Mouse (Mus musculus): Measurements from ENCODE around the gene Gm20388. TPM values are rescaled to one million over a fixed set of nuclear protein-coding genes. Genes with fewer than 3 reads are reported as not detected.

The Gm20388 gene
- polyA plus RNA-seq, 1 experiment from 2014 or later = 5.3 TPM

DNA sequence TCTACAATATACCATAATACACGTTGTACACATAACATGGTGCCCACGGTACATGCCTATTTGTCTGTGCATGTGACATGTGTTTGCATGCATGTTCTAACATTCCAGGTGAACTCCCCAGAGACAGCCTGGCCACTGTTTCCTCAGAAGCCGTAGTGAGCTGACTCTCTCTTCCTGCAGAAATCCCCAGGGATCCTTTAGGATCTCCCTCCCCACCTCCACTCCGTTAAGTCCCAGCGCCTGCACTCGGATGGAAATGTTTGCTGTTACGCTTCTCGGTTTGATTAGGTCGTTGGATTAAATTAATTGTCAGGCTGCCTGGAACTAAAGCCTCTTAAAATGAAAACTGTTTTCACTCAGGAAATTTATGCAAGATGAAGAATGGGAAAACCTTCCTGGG is 4352.4 kb downstream of the Gm20388 start:
- Histone ChIP-seq H3K9ac (ENCODE audit: low read depth, low read length) (no peak overlapping the region), H3K9me3 (ENCODE audit: control insufficient read depth, low read length) (no peaks in the 10 kb centered on the region), H3K27ac (ENCODE audit: low read depth, low read length) (no peak overlapping the region), H3K36me3 (ENCODE audit: control insufficient read depth, insufficient read depth, low read length) (no peaks in the 10 kb centered on the region), H3K4me3 (ENCODE audit: low read depth, low read length) (no peak overlapping the region), H3K4me2 (no peak overlapping the region), H3K4me1 (replicated peaks; ENCODE audit: control insufficient read depth, insufficient read depth, low read length) (peaks cover 30% of the 10 kb centered on the region), H3K27me3 (replicated peaks; ENCODE audit: control insufficient read depth, insufficient read depth, low read length) (no peaks in the 10 kb centered on the region)
- DNase-seq (ENCODE audit: low spot score) (no peak), ATAC-seq (replicated peaks; ENCODE audit: low FRiP score) (no peak)
- WGBS = 84% methylated on average over 9 of the region's 9 CpGs

DNA sequence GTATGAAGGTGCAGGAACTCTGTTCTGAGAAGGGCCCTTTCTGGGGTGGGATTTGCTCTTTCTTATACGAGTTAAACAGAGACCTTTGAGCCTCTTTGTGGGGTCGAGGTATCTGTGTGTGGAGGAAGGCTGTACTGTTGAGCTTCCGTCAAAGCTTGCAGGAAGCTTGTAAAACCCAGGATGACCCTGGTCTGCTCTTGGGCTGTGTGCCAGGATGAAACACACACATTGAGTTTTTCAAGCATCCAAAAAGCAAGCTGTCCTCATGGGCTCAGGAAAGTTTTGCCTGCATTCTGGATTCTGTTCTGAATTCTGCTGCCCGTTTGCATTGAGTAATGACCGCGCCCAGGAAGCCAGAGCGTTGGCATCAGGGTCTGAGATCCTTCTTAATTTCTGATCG is 4353.4 kb downstream of the Gm20388 start:
- no peak overlapping the region for H3K4me2 ChIP-seq
- 80% methylated on average over 8 of the region's 8 CpGs for WGBS
- H3K4me3 ChIP-seq (ENCODE audit: low read depth, low read length) = no peak overlapping the region
- no peaks in the 10 kb centered on the region for H3K27me3 ChIP-seq (replicated peaks; ENCODE audit: control insufficient read depth, insufficient read depth, low read length)
- H3K36me3 ChIP-seq (ENCODE audit: control insufficient read depth, insufficient read depth, low read length) = no peaks in the 10 kb centered on the region
- ATAC-seq (replicated peaks; ENCODE audit: low FRiP score) = no peak
- no peak for DNase-seq (ENCODE audit: low spot score)
- no peaks in the 10 kb centered on the region for H3K9me3 ChIP-seq (ENCODE audit: control insufficient read depth, low read length)
- peaks cover 30% of the 10 kb centered on the region for H3K4me1 ChIP-seq (replicated peaks; ENCODE audit: control insufficient read depth, insufficient read depth, low read length)
- no peak overlapping the region for H3K27ac ChIP-seq (ENCODE audit: low read depth, low read length)
- H3K9ac ChIP-seq (ENCODE audit: low read depth, low read length) = no peak overlapping the region

DNA sequence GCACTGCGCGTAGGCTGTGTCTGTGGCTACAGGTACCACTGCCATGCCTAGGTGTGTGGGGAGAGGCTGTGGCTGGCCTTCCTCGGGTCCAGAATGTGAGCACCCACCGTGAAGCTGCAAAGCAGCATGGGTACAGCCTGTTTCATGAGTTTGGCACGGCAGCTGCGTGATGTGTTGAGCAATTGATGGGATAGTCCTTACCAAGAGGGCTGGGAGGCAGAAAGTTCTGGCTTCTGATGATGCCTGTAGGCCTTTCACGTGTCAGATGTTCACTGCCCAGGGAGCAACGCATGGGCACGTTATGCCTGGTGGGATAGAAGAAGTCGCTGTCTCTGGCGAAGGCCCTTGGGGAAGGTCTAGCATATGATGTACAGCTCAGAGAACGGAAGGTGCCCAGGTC is 4354.0 kb downstream of the Gm20388 start:
- WGBS = 86% methylated on average over 12 of the region's 12 CpGs
- ATAC-seq (replicated peaks; ENCODE audit: low FRiP score) = no peak
- Histone ChIP-seq H3K9me3 (ENCODE audit: control insufficient read depth, low read length) (no peaks in the 10 kb centered on the region), H3K27me3 (replicated peaks; ENCODE audit: control insufficient read depth, insufficient read depth, low read length) (no peaks in the 10 kb centered on the region), H3K4me3 (ENCODE audit: low read depth, low read length) (no peak overlapping the region), H3K4me1 (replicated peaks; ENCODE audit: control insufficient read depth, insufficient read depth, low read length) (peaks cover 27% of the 10 kb centered on the region), H3K4me2 (no peak overlapping the region), H3K9ac (ENCODE audit: low read depth, low read length) (no peak overlapping the region), H3K27ac (ENCODE audit: low read depth, low read length) (no peak overlapping the region), H3K36me3 (ENCODE audit: control insufficient read depth, insufficient read depth, low read length) (no peaks in the 10 kb centered on the region)
- DNase-seq (ENCODE audit: low spot score) = no peak

- Histone ChIP-seq H3K9me3 (ENCODE audit: control insufficient read depth, low read length) (no peaks in the 10 kb centered on the region), H3K4me2 (no peak overlapping the region), H3K27ac (ENCODE audit: low read depth, low read length) (no peak overlapping the region), H3K27me3 (replicated peaks; ENCODE audit: control insufficient read depth, insufficient read depth, low read length) (no peaks in the 10 kb centered on the region), H3K4me3 (ENCODE audit: low read depth, low read length) (no peak overlapping the region), H3K9ac (ENCODE audit: low read depth, low read length) (no peak overlapping the region), H3K4me1 (replicated peaks; ENCODE audit: control insufficient read depth, insufficient read depth, low read length) (peaks cover 24% of the 10 kb centered on the region), H3K36me3 (ENCODE audit: control insufficient read depth, insufficient read depth, low read length) (no peaks in the 10 kb centered on the region)
- ATAC-seq (replicated peaks; ENCODE audit: low FRiP score) (no peak), DNase-seq (ENCODE audit: low spot score) (no peak)
- 73% methylated on average over 2 of the region's 2 CpGs for WGBS
These were observed 4354.5 kb downstream of the Gm20388 start for GRCm38 (mm10) chr8:124265130-124265529.

- Histone ChIP-seq H3K27ac (ENCODE audit: low read depth, low read length) (no peak overlapping the region), H3K4me1 (replicated peaks; ENCODE audit: control insufficient read depth, insufficient read depth, low read length) (peaks cover 27% of the 10 kb centered on the region), H3K4me3 (ENCODE audit: low read depth, low read length) (no peak overlapping the region), H3K9me3 (ENCODE audit: control insufficient read depth, low read length) (no peaks in the 10 kb centered on the region), H3K4me2 (no peak overlapping the region), H3K9ac (ENCODE audit: low read depth, low read length) (no peak overlapping the region), H3K27me3 (replicated peaks; ENCODE audit: control insufficient read depth, insufficient read depth, low read length) (no peaks in the 10 kb centered on the region), H3K36me3 (ENCODE audit: control insufficient read depth, insufficient read depth, low read length) (no peaks in the 10 kb centered on the region)
- DNase-seq (ENCODE audit: low spot score) (no peak), ATAC-seq (replicated peaks; ENCODE audit: low FRiP score) (peak; percentile 83)
- WGBS = 60% methylated on average over 8 of the region's 8 CpGs
These were observed 4355.2 kb downstream of the Gm20388 start for GRCm38 (mm10) chr8:124265798-124266197.

DNA sequence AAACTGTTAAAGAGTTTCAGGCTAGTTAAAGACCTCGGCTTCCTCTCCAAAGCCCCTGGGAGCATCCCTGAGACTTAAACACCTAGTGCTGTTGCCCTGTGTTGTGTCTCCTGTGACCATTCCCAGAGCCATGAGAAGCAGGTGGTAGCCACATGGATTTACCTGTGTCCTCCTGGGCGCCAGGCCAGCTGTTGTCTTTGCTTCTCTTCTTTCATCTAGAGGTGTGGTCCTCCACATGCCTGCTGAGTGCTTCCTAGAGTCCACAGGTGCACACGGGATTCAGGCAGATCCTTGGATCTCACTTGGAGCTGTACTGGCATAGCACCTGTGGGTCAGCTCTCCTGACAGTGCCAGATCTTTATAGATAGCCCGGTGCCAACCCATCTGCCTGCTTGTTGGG is 4356.6 kb downstream of the Gm20388 start:
- DNase-seq (ENCODE audit: low spot score) = no peak
- Histone ChIP-seq H3K27me3 (replicated peaks; ENCODE audit: control insufficient read depth, insufficient read depth, low read length) (no peaks in the 10 kb centered on the region), H3K4me3 (ENCODE audit: low read depth, low read length) (no peak overlapping the region), H3K36me3 (ENCODE audit: control insufficient read depth, insufficient read depth, low read length) (no peaks in the 10 kb centered on the region), H3K27ac (ENCODE audit: low read depth, low read length) (no peak overlapping the region), H3K4me1 (replicated peaks; ENCODE audit: control insufficient read depth, insufficient read depth, low read length) (peaks cover 36% of the 10 kb centered on the region), H3K4me2 (no peak overlapping the region), H3K9ac (ENCODE audit: low read depth, low read length) (no peak overlapping the region), H3K9me3 (ENCODE audit: control insufficient read depth, low read length) (no peaks in the 10 kb centered on the region)
- WGBS = 83% methylated on average over 4 of the region's 4 CpGs
- ATAC-seq (replicated peaks; ENCODE audit: low FRiP score) = no peak

- H3K4me3 ChIP-seq (ENCODE audit: low read depth, low read length) = no peak overlapping the region
- DNase-seq (ENCODE audit: low spot score) (no peak), ATAC-seq (replicated peaks; ENCODE audit: low FRiP score) (no peak)
- peaks cover 1% of the 10 kb centered on the region; the same call in 1 of the 2 replicates for H3K36me3 ChIP-seq (ENCODE audit: control insufficient read depth, insufficient read depth, low read length)
- 80% methylated on average over 6 of the region's 6 CpGs for WGBS
- H3K9ac ChIP-seq (ENCODE audit: low read depth, low read length) = no peak overlapping the region
- no peaks in the 10 kb centered on the region for H3K27me3 ChIP-seq (replicated peaks; ENCODE audit: control insufficient read depth, insufficient read depth, low read length)
- no peak overlapping the region for H3K4me2 ChIP-seq
- H3K4me1 ChIP-seq (replicated peaks; ENCODE audit: control insufficient read depth, insufficient read depth, low read length) = peaks cover 32% of the 10 kb centered on the region
- H3K9me3 ChIP-seq (ENCODE audit: control insufficient read depth, low read length) = no peaks in the 10 kb centered on the region
- no peak overlapping the region; the same call in 1 of the 2 replicates for H3K27ac ChIP-seq (ENCODE audit: low read depth, low read length)
These were observed 4359.9 kb downstream of the Gm20388 start for GRCm38 (mm10) chr8:124270504-124270903.

DNA sequence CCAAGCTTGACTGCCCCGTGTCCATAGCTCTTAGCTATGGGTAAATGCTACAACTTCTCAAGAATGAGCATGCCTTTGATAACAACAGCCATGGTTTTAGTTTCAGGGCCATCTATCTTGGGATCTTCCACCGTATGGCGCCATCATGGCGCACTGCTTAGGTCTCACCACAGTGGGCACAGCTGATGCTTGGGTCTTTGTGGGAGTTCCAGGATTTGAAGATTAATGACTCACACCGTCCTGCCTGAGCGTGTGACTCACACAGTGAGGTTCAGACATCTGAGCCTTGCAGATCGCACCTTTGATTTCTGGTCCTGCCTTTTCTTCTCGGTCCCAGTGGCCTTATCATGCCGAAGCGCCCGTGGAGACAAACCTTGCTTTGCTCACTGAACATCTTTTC is 4360.3 kb downstream of the Gm20388 start:
- H3K4me3 ChIP-seq (ENCODE audit: low read depth, low read length) = no peak overlapping the region
- peak overlapping the region; percentile 28; the same call in 1 of the 2 replicates for H3K27ac ChIP-seq (ENCODE audit: low read depth, low read length)
- H3K36me3 ChIP-seq (ENCODE audit: control insufficient read depth, insufficient read depth, low read length) = peaks cover 3% of the 10 kb centered on the region; the same call in 1 of the 2 replicates
- H3K4me1 ChIP-seq (replicated peaks; ENCODE audit: control insufficient read depth, insufficient read depth, low read length) = peaks cover 28% of the 10 kb centered on the region
- no peak overlapping the region for H3K4me2 ChIP-seq
- 60% methylated on average over 11 of the region's 11 CpGs for WGBS
- DNase-seq (ENCODE audit: low spot score) (no peak), ATAC-seq (replicated peaks; ENCODE audit: low FRiP score) (no peak)
- no peaks in the 10 kb centered on the region for H3K27me3 ChIP-seq (replicated peaks; ENCODE audit: control insufficient read depth, insufficient read depth, low read length)
- no peaks in the 10 kb centered on the region for H3K9me3 ChIP-seq (ENCODE audit: control insufficient read depth, low read length)
- no peak overlapping the region for H3K9ac ChIP-seq (ENCODE audit: low read depth, low read length)

- Histone ChIP-seq H3K9ac (ENCODE audit: low read depth, low read length) (no peak overlapping the region), H3K36me3 (ENCODE audit: control insufficient read depth, insufficient read depth, low read length) (peaks cover 3% of the 10 kb centered on the region; the same call in 1 of the 2 replicates), H3K9me3 (ENCODE audit: control insufficient read depth, low read length) (no peaks in the 10 kb centered on the region), H3K4me1 (replicated peaks; ENCODE audit: control insufficient read depth, insufficient read depth, low read length) (peaks cover 26% of the 10 kb centered on the region), H3K4me2 (no peak overlapping the region), H3K27me3 (replicated peaks; ENCODE audit: control insufficient read depth, insufficient read depth, low read length) (no peaks in the 10 kb centered on the region), H3K27ac (ENCODE audit: low read depth, low read length) (peak overlapping the region; percentile 28; the same call in 1 of the 2 replicates), H3K4me3 (ENCODE audit: low read depth, low read length) (no peak overlapping the region)
- 61% methylated on average over 12 of the region's 12 CpGs for WGBS
- DNase-seq (ENCODE audit: low spot score) (no peak), ATAC-seq (replicated peaks; ENCODE audit: low FRiP score) (no peak; the same call in 1 of the 2 replicates)
These were observed 4360.9 kb downstream of the Gm20388 start for GRCm38 (mm10) chr8:124271518-124271917.
